Mouse (Mus musculus): ENCODE measurements around the gene Tnnc2. TPM values are rescaled to one million over a fixed set of nuclear protein-coding genes. Genes with fewer than 3 reads are reported as not detected.

Gene Tnnc2
- polyA plus RNA-seq, 1 experiment from 2014 or later, result not detected

DNA sequence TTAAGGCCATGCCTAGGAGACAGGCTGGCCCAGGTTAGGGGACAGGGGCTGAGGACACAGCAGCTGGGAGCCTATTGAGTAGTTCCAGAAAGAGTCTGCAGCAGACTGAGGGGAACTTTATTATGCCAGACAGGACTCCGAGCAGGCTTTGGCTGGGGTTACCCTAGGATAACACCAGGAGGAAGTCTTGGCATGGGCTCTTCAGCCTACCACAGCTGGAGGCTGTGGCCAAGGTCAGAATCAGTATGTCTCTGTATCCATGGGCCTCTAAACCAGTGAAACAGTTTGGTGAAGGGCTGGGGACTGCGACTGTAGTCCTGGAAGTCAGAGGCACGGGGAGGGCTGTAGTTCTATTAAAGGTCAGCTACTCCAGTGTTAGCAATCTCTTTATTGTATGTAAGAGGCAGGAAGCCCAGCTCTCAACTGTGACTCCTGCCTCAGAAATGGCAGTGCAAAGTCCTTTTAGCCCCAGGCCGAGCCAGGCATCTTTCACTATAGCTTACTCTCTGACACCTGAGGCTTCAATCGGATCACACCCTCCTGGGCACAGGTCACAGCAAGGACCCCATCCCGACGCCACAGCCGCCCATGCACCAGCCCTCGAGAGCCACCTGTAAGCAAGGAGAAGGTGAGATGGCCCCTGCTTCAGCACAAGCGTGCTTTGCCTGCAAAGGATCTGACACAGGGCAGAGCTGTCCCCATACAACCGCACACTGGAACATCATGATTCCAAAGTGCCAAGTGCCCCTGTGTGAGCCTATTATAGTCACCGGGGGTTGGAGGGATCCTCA lies 12.8 kb upstream of the Tnnc2 start:
- Histone ChIP-seq H3K36me3 (replicated peaks) (peaks cover 83% of the 10 kb centered on the region), H3K4me3 (no peak overlapping the region), H3K27ac (no peak overlapping the region), H3K4me1 (peaks cover 12% of the 10 kb centered on the region), H3K27me3 (ENCODE audit: poor library complexity, severe bottlenecking) (no peaks in the 10 kb centered on the region), H3K9me3 (no peaks in the 10 kb centered on the region)
- 94% methylated on average over 12 of the region's 12 CpGs for WGBS
- no peak for DNase-seq (ENCODE audit: extremely low spot score, low spot score)

DNA sequence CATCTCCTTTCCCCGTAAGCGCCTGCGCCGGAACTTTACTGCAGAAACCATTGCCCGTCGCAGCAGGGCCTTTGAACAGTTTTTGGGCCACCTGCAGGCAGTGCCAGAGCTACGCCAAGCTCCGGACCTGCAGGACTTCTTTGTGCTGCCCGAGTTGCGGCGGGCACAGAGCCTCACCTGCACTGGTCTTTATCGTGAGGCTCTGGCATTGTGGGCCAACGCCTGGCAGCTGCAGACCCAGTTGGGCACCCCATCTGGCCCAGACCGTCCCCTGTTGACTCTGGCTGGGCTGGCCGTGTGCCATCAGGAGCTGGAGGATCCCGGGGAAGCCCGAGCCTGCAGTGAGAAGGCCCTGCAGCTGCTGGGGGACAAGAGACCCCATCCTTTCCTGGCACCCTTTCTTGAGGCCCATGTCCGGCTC lies 12.1 kb upstream of the Tnnc2 start:
- no peak for DNase-seq (ENCODE audit: extremely low spot score, low spot score)
- peaks cover 15% of the 10 kb centered on the region for H3K4me1 ChIP-seq
- no peak overlapping the region for H3K4me3 ChIP-seq
- H3K27ac ChIP-seq, result no peak overlapping the region
- H3K9me3 ChIP-seq, result no peaks in the 10 kb centered on the region
- peaks cover 78% of the 10 kb centered on the region for H3K36me3 ChIP-seq (replicated peaks)
- peaks cover 3% of the 10 kb centered on the region for H3K27me3 ChIP-seq (ENCODE audit: poor library complexity, severe bottlenecking)
- WGBS, result 91% methylated on average over 18 of the region's 18 CpGs

DNA sequence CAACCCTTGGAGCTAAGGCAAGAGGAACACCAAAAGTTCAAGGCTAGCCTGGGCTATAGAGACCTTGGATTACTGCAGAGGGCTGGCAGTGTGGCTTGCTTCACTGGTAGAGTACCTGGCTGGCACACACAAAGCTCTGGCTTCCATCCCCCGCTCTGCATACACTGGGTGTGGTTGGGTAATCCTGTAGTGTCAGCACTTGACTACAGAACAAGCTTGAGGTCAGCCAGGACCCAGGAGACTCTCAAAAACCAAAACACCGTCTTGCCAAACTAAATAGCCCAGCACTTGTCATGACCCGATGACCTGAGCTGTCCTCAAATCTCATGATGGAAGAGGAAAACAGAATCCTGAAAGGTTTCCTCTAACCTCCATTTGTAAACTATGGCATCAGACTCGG lies 10.7 kb upstream of the Tnnc2 start:
- no peak overlapping the region for H3K4me3 ChIP-seq
- H3K27ac ChIP-seq, result no peak overlapping the region
- peaks cover 29% of the 10 kb centered on the region for H3K4me1 ChIP-seq
- DNase-seq (ENCODE audit: extremely low spot score, low spot score), result no peak
- H3K36me3 ChIP-seq (replicated peaks), result peaks cover 64% of the 10 kb centered on the region
- H3K27me3 ChIP-seq (ENCODE audit: poor library complexity, severe bottlenecking), result peaks cover 14% of the 10 kb centered on the region
- no peaks in the 10 kb centered on the region for H3K9me3 ChIP-seq
- WGBS, result 91% methylated on average over 4 of the region's 4 CpGs

DNA sequence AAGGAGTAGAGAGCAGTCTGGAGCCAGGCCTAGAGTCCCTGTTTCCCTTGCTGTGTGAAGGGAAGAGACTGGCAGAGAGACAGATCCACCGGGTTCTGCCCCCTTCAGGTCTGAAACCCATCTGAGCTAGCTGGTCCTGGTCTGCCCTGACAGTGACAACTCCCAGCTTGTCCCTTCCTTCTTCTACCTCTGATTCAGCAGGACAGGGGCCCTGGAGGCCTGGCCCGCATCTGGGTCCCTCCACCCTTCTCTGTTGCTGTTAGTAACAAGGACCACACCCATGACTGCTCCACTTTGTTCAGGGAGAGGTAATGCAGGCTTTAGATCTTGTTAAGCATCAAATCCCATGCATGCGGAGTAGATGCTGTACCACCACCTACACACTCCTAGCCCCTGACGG lies 8.6 kb upstream of the Tnnc2 start:
- DNase-seq (ENCODE audit: extremely low spot score, low spot score), result no peak
- Histone ChIP-seq H3K27me3 (ENCODE audit: poor library complexity, severe bottlenecking) (peaks cover 24% of the 10 kb centered on the region), H3K4me3 (no peak overlapping the region), H3K36me3 (replicated peaks) (peaks cover 46% of the 10 kb centered on the region), H3K9me3 (no peaks in the 10 kb centered on the region), H3K27ac (no peak overlapping the region), H3K4me1 (peaks cover 38% of the 10 kb centered on the region)
- WGBS, result 73% methylated on average over 4 of the region's 4 CpGs

DNA sequence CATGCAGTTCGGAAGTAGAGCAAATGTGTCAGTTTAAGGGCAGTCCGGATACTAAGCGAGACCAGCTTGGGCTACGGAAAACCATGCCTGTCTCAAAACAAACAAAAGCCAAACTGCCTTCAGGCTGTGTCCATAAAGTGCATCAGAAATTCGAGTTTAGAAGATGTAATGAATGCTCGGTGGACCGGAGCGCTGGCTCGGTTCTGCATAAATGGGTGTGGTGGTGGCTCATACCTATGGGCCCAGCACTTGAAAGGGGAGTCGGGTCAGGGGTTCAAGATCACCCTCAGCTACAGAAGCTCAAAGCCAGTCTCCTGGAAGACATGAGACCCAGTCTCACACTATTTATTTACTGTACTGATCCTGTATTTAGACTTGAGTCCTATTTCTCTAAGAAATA lies 8.0 kb upstream of the Tnnc2 start:
- Histone ChIP-seq H3K27me3 (ENCODE audit: poor library complexity, severe bottlenecking) (peaks cover 24% of the 10 kb centered on the region), H3K4me1 (peaks cover 36% of the 10 kb centered on the region), H3K9me3 (no peaks in the 10 kb centered on the region), H3K4me3 (no peak overlapping the region), H3K36me3 (replicated peaks) (peaks cover 40% of the 10 kb centered on the region), H3K27ac (no peak overlapping the region)
- DNase-seq (ENCODE audit: extremely low spot score, low spot score), result no peak
- 89% methylated on average over 10 of the region's 10 CpGs for WGBS

DNA sequence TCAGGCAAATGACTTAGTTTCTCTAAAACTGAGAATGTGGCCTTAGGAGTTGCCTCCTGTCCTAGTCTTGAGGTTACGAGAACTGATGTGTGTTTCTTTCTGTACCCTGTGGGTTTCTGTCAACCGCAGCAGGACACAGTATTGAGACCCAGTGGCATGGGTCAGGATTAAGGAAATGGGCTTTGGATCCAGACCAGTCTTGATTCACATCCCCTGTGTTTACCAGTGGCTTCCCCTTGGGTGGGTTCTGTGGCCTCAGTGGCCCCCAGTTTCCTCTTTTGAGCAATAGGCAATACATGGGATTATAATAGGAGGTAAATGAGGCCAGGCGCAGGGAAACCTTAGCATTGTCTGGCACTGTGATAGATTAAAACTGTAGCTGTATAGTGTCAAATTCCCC lies 7.3 kb upstream of the Tnnc2 start:
- no peak for DNase-seq (ENCODE audit: extremely low spot score, low spot score)
- Histone ChIP-seq H3K27me3 (ENCODE audit: poor library complexity, severe bottlenecking) (peaks cover 24% of the 10 kb centered on the region), H3K4me3 (peak overlapping the region; percentile 79; the same call in 1 of the 2 replicates)

DNA sequence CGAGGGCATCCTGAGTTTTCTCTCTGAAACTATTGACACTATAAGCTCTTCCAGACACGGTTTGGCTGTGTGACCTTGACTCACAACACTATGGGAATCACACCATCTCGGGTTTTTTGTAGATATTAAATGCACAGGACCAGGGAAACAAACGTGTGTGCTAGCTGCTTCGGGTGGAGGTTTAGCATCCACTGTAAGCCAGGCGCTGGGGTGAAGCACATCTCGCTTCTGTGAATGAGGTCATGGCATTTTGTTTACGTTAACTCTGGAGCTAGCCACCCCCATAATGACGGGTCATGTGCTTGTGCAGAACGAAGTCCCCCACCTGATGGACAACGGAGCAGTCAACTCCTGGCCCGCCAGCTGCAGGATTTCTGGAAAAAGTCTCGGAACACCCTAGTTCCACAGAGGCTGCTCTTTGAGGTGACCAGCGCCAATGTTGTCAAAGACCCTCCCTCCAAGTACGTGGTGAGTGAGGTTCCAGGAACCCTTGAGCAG lies 6.7 kb upstream of the Tnnc2 start:
- Histone ChIP-seq H3K9me3 (no peaks in the 10 kb centered on the region), H3K27me3 (ENCODE audit: poor library complexity, severe bottlenecking) (peaks cover 24% of the 10 kb centered on the region), H3K4me3 (peak overlapping the region; percentile 79), H3K4me1 (peaks cover 36% of the 10 kb centered on the region), H3K27ac (peak overlapping the region; percentile 88), H3K36me3 (replicated peaks) (peaks cover 26% of the 10 kb centered on the region)
- 7% methylated on average over 15 of the region's 15 CpGs for WGBS
- DNase-seq (ENCODE audit: extremely low spot score, low spot score), result no peak

More for the DNA sequence above, 7.3 kb upstream of the Tnnc2 start:
- Histone ChIP-seq H3K36me3 (replicated peaks) (peaks cover 32% of the 10 kb centered on the region), H3K9me3 (no peaks in the 10 kb centered on the region), H3K4me1 (peaks cover 36% of the 10 kb centered on the region), H3K27ac (no peak overlapping the region)
- 86% methylated on average over 3 of the region's 3 CpGs for WGBS

DNA sequence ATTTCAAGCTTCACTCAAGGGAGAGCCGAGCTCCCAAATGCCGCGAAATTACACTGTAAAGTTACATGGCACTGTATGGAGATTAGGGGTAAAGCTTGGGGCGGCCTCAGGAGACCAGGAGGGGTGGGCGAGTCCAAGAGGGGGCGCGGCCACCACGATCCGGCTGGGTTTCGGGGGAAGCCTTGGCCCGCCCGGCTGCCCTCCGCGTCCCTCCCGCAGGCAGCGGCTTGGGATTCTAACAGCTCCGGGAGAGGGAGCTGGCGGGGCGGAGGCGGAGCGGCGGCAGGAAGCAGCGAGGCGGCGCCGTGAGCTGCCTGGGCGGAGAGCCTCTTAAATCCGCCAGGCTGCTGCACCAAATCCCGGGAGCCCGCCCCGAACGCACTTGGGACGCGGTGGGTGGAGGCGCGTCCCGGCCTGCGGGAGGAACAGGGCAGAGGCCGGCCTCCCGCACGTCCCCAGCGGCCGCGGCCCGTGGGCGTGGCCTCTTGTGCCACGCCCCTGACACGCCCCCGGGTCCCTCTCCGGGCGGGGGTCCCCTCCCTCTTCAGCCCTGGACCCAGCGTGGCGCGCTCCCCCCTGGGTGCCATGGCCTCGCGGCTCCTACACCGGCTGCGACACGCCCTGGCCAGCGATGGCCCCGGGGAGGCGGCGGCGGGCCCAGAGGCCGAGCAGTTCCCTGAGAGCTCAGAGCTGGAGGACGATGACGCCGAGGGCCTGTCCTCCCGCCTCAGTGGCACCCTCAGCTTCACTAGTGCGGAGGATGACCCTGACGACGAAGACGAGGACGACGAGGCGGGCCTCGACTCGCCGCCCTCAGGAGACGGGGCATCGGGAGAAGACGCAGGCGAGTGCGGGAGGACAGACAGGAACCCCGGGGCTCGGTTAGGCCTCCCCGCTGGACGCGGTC lies 6.0 kb upstream of the Tnnc2 start, which contains the start of gene Snx21:
Snx21 (plus strand) TSS at position 343 of the 907 bp plus-strand sequence.
- under 1% methylated on average over 86 of the region's 89 CpGs for WGBS
- Histone ChIP-seq H3K27ac (peak within 1 kb of the TSS; percentile 88), H3K9me3 (no peaks in the 10 kb centered on the region), H3K4me3 (peak within 1 kb of the TSS; percentile 79), H3K27me3 (ENCODE audit: poor library complexity, severe bottlenecking) (peaks cover 24% of the 10 kb centered on the region), H3K36me3 (replicated peaks) (peaks cover 19% of the 10 kb centered on the region), H3K4me1 (peaks cover 36% of the 10 kb centered on the region)
- DNase-seq (ENCODE audit: extremely low spot score, low spot score), result peak; percentile 83

DNA sequence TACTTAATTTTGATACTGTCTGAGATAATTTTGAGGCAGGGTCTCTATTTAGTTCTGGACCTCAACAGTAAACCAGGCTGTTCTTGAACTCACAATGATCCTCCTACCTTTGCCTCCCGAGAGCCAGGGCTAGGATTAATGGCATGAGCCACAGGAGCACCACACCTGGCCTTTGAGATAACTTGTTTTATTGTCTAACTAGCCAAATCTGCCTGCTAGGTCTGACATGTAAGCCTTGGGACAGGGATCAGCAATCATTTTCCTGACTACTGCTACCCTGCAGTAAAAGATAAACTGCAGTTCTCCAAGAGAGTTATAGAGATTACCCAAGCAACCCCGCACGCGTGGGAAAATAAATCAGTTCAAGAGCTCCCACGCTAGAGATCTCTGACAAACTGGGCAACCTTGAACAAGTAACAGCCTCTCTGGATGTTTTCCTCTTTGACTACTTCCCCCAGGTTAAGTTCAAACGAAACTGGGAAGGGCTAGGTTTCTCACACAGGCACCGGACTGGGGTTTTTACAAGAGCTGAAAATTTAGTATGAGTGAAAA lies 5.2 kb upstream of the Tnnc2 start:
- H3K4me1 ChIP-seq, result peaks cover 36% of the 10 kb centered on the region
- peak overlapping the region; percentile 88 for H3K27ac ChIP-seq
- H3K36me3 ChIP-seq (replicated peaks), result peaks cover 11% of the 10 kb centered on the region
- WGBS, result 21% methylated on average over 7 of the region's 7 CpGs
- H3K27me3 ChIP-seq (ENCODE audit: poor library complexity, severe bottlenecking), result peaks cover 24% of the 10 kb centered on the region
- H3K9me3 ChIP-seq, result no peaks in the 10 kb centered on the region
- H3K4me3 ChIP-seq, result peak overlapping the region; percentile 79
- no peak for DNase-seq (ENCODE audit: extremely low spot score, low spot score)

DNA sequence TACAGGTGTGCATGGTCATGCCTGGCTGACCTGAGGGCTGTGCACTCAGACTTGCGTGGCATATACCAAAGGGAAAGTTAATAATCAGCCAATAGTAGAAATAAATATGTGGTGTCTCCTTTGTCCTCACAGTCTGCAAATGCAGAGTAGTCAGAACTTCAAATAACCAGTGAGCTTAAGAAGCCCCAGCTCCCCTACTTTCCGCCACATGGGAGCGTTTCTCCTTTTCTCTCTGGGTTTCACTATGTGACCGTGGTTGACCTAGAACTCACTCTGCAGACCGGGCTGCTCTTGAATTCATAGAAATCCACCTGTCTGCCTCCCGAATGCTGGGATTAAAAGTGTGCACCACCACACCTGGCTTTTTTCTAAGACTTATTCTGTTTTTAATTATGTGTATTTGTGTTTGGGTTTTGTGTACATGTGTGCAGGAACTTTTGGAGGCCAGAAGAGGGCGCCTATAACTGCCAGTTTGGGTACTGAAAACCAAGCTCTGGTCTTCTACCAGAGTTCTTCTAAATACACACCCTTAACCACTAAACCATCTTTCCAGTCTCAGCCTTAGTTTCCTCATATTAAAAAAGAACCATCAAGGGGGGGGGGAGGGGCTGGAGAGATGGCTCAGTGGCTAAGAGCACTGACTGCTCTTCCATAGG lies 4.3 kb upstream of the Tnnc2 start:
- WGBS, result 74% methylated on average over 7 of the region's 7 CpGs
- H3K27me3 ChIP-seq (ENCODE audit: poor library complexity, severe bottlenecking), result peaks cover 24% of the 10 kb centered on the region
- no peaks in the 10 kb centered on the region for H3K9me3 ChIP-seq
- peaks cover 35% of the 10 kb centered on the region for H3K4me1 ChIP-seq
- no peak overlapping the region for H3K4me3 ChIP-seq
- H3K27ac ChIP-seq, result no peak overlapping the region
- no peak for DNase-seq (ENCODE audit: extremely low spot score, low spot score)
- H3K36me3 ChIP-seq (replicated peaks), result peaks cover 6% of the 10 kb centered on the region

DNA sequence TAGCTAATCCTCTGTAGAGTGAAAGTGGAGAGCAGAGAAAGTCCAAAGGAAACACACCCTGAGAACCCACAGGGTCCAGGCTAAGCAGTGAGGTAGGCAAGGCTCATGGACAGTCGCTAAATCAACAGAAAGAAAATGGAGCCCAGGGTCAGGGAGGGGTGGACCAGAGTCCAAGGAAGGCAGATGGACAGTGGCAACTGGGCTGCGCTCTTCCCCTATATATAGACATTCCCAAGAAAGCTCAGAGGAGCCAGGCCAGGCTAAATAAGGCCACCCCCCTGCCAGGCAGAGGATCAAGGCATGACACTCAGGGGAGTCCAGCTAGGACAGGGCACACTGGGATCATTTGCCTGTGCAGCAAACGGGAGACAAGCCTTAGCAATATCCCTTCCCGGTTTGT lies 2.1 kb upstream of the Tnnc2 start:
- 70% methylated on average over 4 of the region's 4 CpGs for WGBS
- H3K27me3 ChIP-seq (ENCODE audit: poor library complexity, severe bottlenecking), result peaks cover 21% of the 10 kb centered on the region
- no peaks in the 10 kb centered on the region for H3K9me3 ChIP-seq
- peaks cover 27% of the 10 kb centered on the region for H3K4me1 ChIP-seq
- no peak for DNase-seq (ENCODE audit: extremely low spot score, low spot score)
- no peaks in the 10 kb centered on the region for H3K36me3 ChIP-seq (replicated peaks)
- no peak overlapping the region for H3K27ac ChIP-seq
- no peak overlapping the region for H3K4me3 ChIP-seq

DNA sequence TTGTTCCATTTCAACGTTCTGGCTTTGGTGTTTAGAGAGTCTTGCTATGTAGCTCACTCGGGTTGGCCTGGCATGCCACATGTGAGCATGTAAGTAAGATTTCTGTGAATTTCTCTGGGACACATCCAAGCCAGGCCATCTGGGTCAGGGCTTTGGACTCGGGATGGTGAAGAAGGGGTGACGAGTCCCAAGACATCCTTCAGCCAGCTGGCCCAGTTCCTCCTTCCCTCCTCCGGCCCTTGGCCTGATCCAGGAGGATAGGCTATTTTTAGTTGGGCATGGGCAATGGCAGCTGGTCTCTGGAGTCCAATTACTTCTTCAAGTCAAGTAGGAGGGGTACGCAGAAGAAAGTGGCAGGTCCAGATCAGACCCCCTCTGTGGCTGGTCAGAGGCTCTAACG lies 958 bp downstream of the Tnnc2 start:
- Histone ChIP-seq H3K27me3 (ENCODE audit: poor library complexity, severe bottlenecking) (no peaks in the 10 kb centered on the region), H3K4me3 (no peak overlapping the region), H3K27ac (no peak overlapping the region), H3K4me1 (0 out of 2 replicates have a peak, but pooled peaks cover 5% of the 10 kb centered on the region), H3K36me3 (replicated peaks) (peaks cover under 1% of the 10 kb centered on the region; the same call in 1 of the 2 replicates), H3K9me3 (no peaks in the 10 kb centered on the region)
- 85% methylated on average over 7 of the region's 7 CpGs for WGBS
- no peak for DNase-seq (ENCODE audit: extremely low spot score, low spot score)

Data from forebrain, embryonic 10.5 days (tissue).